Mouse (Mus musculus): Measurements from ENCODE around the gene Gpr87. TPM values are rescaled to one million over a fixed set of nuclear protein-coding genes. Genes with fewer than 3 reads are reported as not detected.
"Not testable (repeated sequence)": the region's sequence is repeated elsewhere in the genome, so short reads cannot be mapped to it uniquely, and the experiment has no call there.

Gpr87 gene
- polyA plus RNA-seq, 1 experiment from 2014 or later: not detected

DNA sequence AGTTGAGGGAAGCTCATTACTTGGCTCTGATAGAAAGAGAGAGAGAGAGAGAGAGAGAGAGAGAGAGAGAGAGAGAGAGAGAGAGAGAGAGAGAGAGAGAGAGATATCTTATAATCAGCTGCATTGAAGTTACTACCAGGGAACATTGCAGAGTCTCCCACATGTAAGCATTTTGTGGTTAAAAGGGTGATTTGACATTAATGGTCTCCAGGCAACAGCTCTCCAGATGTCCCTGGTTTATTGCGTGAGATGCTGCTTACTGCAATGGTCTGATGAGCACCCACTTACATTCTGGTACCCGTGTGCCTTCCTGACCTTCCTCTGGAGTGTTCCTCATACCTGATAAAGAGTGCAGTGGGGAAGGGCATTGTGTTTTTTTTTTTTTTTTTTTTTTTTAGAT lies 40.0 kb downstream of the Gpr87 start:
- ATAC-seq (no peak), DNase-seq (ENCODE audit: low spot score) (no peak)
- no peak overlapping the region for H3K4me2 ChIP-seq (ENCODE audit: low read length)
- H3K4me1 ChIP-seq (ENCODE audit: control insufficient read depth, insufficient read depth, low read length): no peaks in the 10 kb centered on the region
- H3K27ac ChIP-seq (ENCODE audit: low read depth, low read length): no peak overlapping the region
- H3K9ac ChIP-seq (ENCODE audit: low read length): no peak overlapping the region
- no peaks in the 10 kb centered on the region for H3K27me3 ChIP-seq (replicated peaks; ENCODE audit: control insufficient read depth, insufficient read depth, low read length)
- H3K36me3 ChIP-seq (ENCODE audit: control insufficient read depth, insufficient read depth, low read length): no peaks in the 10 kb centered on the region
- 91% methylated on average over 2 of the region's 2 CpGs for WGBS
- H3K9me3 ChIP-seq (replicated peaks; ENCODE audit: control insufficient read depth, low read length): no peaks in the 10 kb centered on the region
- H3K4me3 ChIP-seq (ENCODE audit: low read depth, low read length): no peak overlapping the region

DNA sequence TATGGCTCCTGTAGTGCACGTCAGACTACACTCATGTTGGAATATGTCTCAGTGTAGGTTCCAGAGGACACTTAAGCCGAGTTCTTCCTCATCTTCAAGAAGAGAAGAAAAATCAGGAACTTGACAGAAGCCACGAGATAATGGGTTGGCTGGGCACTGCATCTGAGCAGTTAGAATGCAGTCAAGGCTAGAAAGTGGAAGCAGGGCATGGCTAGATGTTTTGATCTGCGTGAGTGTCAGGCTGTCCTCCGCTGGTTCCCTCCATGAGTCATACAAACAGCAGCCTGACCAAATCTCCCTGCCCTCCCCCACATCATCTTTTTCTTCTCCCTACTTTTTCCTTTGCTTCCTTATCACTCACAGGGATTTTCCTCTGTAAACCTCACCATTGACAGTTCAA lies 41.5 kb downstream of the Gpr87 start, which contains the start of gene P2ry14:
TSS of gene P2ry14 (minus strand) at position 195 of the 400 bp plus-strand sequence.
- ATAC-seq: no peak
- Histone ChIP-seq H3K9ac (ENCODE audit: low read length) (no peak within 1 kb of the TSS), H3K4me3 (ENCODE audit: low read depth, low read length) (no peak within 1 kb of the TSS), H3K27ac (ENCODE audit: low read depth, low read length) (no peak within 1 kb of the TSS), H3K9me3 (replicated peaks; ENCODE audit: control insufficient read depth, low read length) (no peaks in the 10 kb centered on the region), H3K4me1 (ENCODE audit: control insufficient read depth, insufficient read depth, low read length) (no peaks in the 10 kb centered on the region), H3K36me3 (ENCODE audit: control insufficient read depth, insufficient read depth, low read length) (no peaks in the 10 kb centered on the region), H3K4me2 (ENCODE audit: low read length) (no peak within 1 kb of the TSS), H3K27me3 (replicated peaks; ENCODE audit: control insufficient read depth, insufficient read depth, low read length) (no peaks in the 10 kb centered on the region)
- 90% methylated on average over 5 of the region's 5 CpGs for WGBS
- DNase-seq (ENCODE audit: low spot score): no peak

DNA sequence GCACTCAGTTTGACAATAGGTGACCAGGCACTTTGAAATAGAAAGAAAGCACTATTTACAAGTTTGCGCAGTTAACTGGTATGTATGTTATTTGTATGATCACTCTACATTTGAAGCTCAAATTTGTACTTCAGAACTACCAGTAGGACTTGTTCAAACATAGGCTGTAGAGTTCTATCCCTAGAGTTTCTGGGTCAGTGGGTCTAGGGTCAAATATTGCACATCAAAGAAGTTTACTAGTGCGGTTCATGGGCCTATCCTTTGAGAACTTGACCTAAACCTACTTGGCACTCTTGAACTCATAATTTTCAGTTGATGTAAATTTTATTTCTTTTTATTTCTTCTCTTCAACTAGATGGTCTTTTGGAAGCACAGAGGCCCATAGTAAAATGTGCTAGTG lies 44.3 kb downstream of the Gpr87 start:
- Histone ChIP-seq H3K9me3 (replicated peaks; ENCODE audit: control insufficient read depth, low read length) (no peaks in the 10 kb centered on the region), H3K27ac (ENCODE audit: low read depth, low read length) (no peak overlapping the region), H3K27me3 (replicated peaks; ENCODE audit: control insufficient read depth, insufficient read depth, low read length) (no peaks in the 10 kb centered on the region), H3K9ac (ENCODE audit: low read length) (no peak overlapping the region), H3K4me3 (ENCODE audit: low read depth, low read length) (no peak overlapping the region), H3K36me3 (ENCODE audit: control insufficient read depth, insufficient read depth, low read length) (no peaks in the 10 kb centered on the region), H3K4me1 (ENCODE audit: control insufficient read depth, insufficient read depth, low read length) (no peaks in the 10 kb centered on the region), H3K4me2 (ENCODE audit: low read length) (no peak overlapping the region)
- DNase-seq (ENCODE audit: low spot score): no peak
- WGBS: 92% methylated on average over 2 of the region's 2 CpGs
- no peak for ATAC-seq

DNA sequence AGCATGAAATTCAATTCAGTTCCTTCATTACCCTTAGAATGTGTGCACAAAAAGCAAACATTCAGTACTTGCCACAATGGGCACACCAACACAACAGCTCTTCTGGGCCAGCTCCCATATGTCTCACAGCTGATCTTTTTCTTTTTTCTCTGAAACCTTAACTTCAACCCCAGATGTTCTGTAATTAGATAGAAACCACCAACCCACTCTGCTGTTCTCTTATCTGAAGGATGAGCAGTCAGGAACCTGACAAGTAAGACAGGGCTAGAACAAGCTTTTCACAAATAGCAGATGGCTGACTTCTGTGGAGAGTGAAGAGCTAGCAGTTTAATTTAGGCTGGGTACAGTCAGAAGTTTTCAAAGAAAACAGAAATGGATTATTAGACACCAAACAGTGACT lies 45.3 kb downstream of the Gpr87 start:
- ATAC-seq (no peak), DNase-seq (ENCODE audit: low spot score) (no peak)
- Histone ChIP-seq H3K4me1 (ENCODE audit: control insufficient read depth, insufficient read depth, low read length) (no peaks in the 10 kb centered on the region), H3K27ac (ENCODE audit: low read depth, low read length) (no peak overlapping the region), H3K4me2 (ENCODE audit: low read length) (no peak overlapping the region), H3K9me3 (replicated peaks; ENCODE audit: control insufficient read depth, low read length) (no peaks in the 10 kb centered on the region), H3K9ac (ENCODE audit: low read length) (no peak overlapping the region), H3K27me3 (replicated peaks; ENCODE audit: control insufficient read depth, insufficient read depth, low read length) (no peaks in the 10 kb centered on the region), H3K4me3 (ENCODE audit: low read depth, low read length) (no peak overlapping the region), H3K36me3 (ENCODE audit: control insufficient read depth, insufficient read depth, low read length) (no peaks in the 10 kb centered on the region)

DNA sequence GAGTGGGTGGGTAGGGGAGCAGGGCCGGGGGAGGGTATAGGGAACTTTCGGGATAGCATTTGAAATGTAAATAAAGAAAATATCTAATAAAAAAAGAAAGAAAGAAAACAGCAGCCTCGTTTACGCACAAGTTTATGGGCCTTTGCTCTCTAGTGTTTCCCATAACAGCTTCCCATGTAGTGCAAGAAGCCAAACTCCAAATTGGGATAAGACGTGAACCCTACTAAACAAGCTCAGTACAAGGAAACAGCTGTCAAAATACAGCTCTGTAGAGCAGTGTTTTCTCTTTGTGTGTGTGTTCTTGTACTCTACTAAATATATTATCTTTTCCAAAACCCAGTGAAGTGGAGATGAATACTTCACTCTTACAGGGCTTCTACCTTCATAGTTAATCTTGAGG lies 49.7 kb downstream of the Gpr87 start:
- WGBS: 66% methylated on average over 5 of the region's 5 CpGs
- Histone ChIP-seq H3K27me3 (replicated peaks; ENCODE audit: control insufficient read depth, insufficient read depth, low read length) (no peaks in the 10 kb centered on the region), H3K4me1 (ENCODE audit: control insufficient read depth, insufficient read depth, low read length) (no peaks in the 10 kb centered on the region), H3K9ac (ENCODE audit: low read length) (no peak overlapping the region), H3K27ac (ENCODE audit: low read depth, low read length) (no peak overlapping the region), H3K36me3 (ENCODE audit: control insufficient read depth, insufficient read depth, low read length) (no peaks in the 10 kb centered on the region), H3K4me2 (ENCODE audit: low read length) (no peak overlapping the region), H3K9me3 (replicated peaks; ENCODE audit: control insufficient read depth, low read length) (no peaks in the 10 kb centered on the region), H3K4me3 (ENCODE audit: low read depth, low read length) (no peak overlapping the region)
- DNase-seq (ENCODE audit: low spot score) (no peak), ATAC-seq (no peak)

DNA sequence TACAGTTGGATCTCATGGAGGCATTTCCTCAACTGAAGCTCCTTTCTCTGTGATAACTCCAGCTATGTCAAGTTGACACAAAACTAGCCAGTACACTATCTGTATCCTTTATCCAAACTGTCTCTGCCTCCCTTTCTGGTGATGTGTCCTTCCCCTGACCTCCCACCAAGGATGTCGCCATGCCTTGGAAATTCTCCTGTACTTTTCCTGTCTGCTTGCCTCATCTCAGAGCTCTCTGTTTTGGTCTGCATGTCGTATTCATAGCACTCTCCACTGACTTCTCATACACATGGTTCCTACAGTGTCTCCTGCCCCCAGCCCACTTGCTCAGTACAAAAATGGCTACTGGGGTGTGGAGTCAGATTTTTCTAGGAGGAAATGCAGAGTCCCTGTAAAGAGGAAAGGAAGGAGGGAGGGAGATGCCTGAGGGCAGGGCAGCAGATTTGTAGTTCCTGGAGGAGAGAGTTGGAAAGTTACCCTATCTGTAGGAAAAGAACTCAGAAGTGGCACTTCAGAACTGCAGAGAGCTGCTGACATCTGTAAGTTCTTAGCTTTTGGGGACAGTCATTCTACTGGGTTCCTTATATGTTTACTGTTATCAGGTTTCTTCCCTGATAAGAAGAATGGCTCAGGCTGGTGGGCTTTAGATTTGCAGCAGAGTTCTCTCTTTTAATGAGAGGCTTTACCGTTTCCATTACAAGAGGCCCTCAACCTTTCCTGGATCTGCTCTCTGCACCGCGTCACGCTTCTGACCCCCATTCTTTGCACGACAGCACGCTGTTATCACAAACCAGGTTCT lies 53.2 kb downstream of the Gpr87 start:
- no peaks in the 10 kb centered on the region for H3K27me3 ChIP-seq (replicated peaks; ENCODE audit: control insufficient read depth, insufficient read depth, low read length)
- no peak for ATAC-seq
- H3K4me3 ChIP-seq (ENCODE audit: low read depth, low read length): no peak overlapping the region
- H3K9ac ChIP-seq (ENCODE audit: low read length): no peak overlapping the region
- no peaks in the 10 kb centered on the region for H3K9me3 ChIP-seq (replicated peaks; ENCODE audit: control insufficient read depth, low read length)
- 85% methylated on average over 8 of the region's 8 CpGs for WGBS
- no peaks in the 10 kb centered on the region for H3K36me3 ChIP-seq (ENCODE audit: control insufficient read depth, insufficient read depth, low read length)
- no peaks in the 10 kb centered on the region for H3K4me1 ChIP-seq (ENCODE audit: control insufficient read depth, insufficient read depth, low read length)
- DNase-seq (ENCODE audit: low spot score): no peak
- no peak overlapping the region for H3K4me2 ChIP-seq (ENCODE audit: low read length)
- H3K27ac ChIP-seq (ENCODE audit: low read depth, low read length): no peak overlapping the region

DNA sequence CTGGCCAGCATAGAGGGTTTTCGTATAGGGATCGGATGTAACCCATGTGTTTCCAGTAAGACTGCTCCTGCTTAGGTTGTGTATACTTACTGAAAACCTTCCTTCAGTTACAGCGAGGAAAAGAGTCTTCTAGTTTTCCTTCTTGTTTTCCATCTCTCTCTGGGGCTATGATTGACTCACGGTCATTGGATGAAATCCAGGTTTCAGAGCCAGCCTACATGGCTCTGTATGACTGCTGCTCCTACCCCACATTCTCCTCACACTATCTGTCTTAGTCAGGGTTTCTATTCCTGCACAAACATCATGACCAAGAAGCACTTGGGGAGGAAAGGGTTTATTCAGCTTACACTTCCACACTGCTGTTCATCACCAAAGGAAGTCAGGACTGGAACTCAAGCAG lies 54.0 kb downstream of the Gpr87 start:
- not testable (repeated sequence) for H3K9ac ChIP-seq (ENCODE audit: low read length); H3K27ac ChIP-seq (ENCODE audit: low read depth, low read length); H3K9me3 ChIP-seq (replicated peaks; ENCODE audit: control insufficient read depth, low read length); ATAC-seq; H3K36me3 ChIP-seq (ENCODE audit: control insufficient read depth, insufficient read depth, low read length); DNase-seq (ENCODE audit: low spot score); H3K4me1 ChIP-seq (ENCODE audit: control insufficient read depth, insufficient read depth, low read length); H3K4me2 ChIP-seq (ENCODE audit: low read length); H3K27me3 ChIP-seq (replicated peaks; ENCODE audit: control insufficient read depth, insufficient read depth, low read length); H3K4me3 ChIP-seq (ENCODE audit: low read depth, low read length)
- 95% methylated on average over 4 of the region's 4 CpGs for WGBS

DNA sequence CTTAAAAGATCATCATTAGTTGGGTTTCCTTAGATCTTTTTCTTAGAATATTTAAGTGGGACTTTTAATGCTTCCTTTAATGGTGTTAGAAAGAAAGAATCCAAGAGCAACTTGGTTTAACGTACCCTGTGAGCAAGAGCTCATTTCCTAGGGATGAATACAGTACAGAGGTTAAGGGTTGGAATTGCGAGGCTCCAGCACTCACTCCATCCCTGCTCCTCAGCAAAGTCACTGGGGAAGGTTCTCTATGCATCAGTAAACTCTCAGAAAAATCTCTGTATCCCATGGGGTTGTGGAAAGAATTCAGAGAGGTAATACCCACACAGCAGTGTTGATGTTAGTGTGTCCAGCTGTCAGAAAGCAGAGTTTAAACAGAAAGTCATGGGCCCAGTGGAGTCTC lies 54.8 kb downstream of the Gpr87 start:
- DNase-seq (ENCODE audit: low spot score) (no peak), ATAC-seq (no peak)
- Histone ChIP-seq H3K27ac (ENCODE audit: low read depth, low read length) (no peak overlapping the region), H3K9me3 (replicated peaks; ENCODE audit: control insufficient read depth, low read length) (no peaks in the 10 kb centered on the region), H3K4me2 (ENCODE audit: low read length) (no peak overlapping the region), H3K36me3 (ENCODE audit: control insufficient read depth, insufficient read depth, low read length) (no peaks in the 10 kb centered on the region), H3K4me3 (ENCODE audit: low read depth, low read length) (no peak overlapping the region), H3K27me3 (replicated peaks; ENCODE audit: control insufficient read depth, insufficient read depth, low read length) (no peaks in the 10 kb centered on the region), H3K9ac (ENCODE audit: low read length) (no peak overlapping the region), H3K4me1 (ENCODE audit: control insufficient read depth, insufficient read depth, low read length) (no peaks in the 10 kb centered on the region)
- WGBS: 87% methylated on average over 2 of the region's 2 CpGs

DNA sequence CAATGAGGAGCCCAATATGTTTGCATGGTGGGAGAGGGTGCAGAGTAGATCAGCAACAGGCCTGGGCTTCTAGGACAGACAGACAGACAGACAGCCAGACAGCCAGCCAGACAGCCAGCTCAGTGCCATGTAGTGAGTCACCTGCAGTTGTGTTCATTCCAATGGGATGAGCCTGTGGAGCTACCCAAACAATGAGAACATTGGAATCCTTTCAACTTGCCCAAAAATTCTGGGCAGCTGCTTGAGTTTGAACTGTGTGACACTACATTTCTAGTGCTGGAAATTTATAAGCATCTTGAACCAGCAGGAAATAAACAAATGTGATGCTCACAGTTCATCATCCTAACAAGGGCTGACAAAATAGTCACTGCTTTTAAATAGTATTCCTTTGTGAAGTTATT lies 55.3 kb downstream of the Gpr87 start:
- H3K27me3 ChIP-seq (replicated peaks; ENCODE audit: control insufficient read depth, insufficient read depth, low read length): no peaks in the 10 kb centered on the region
- H3K4me3 ChIP-seq (ENCODE audit: low read depth, low read length): no peak overlapping the region
- ATAC-seq (no peak), DNase-seq (ENCODE audit: low spot score) (no peak)
- no peaks in the 10 kb centered on the region for H3K36me3 ChIP-seq (ENCODE audit: control insufficient read depth, insufficient read depth, low read length)
- no peak overlapping the region for H3K9ac ChIP-seq (ENCODE audit: low read length)
- no peaks in the 10 kb centered on the region for H3K9me3 ChIP-seq (replicated peaks; ENCODE audit: control insufficient read depth, low read length)
- no peak overlapping the region for H3K27ac ChIP-seq (ENCODE audit: low read depth, low read length)
- no peak overlapping the region for H3K4me2 ChIP-seq (ENCODE audit: low read length)
- H3K4me1 ChIP-seq (ENCODE audit: control insufficient read depth, insufficient read depth, low read length): no peaks in the 10 kb centered on the region

All from forebrain, embryonic 14.5 days (tissue).